Mouse (Mus musculus) heart, postnatal 0 days (tissue): ENCODE data around the gene Dpep3. TPM values are rescaled to one million over a fixed set of nuclear protein-coding genes. Genes with fewer than 3 reads are reported as not detected.
"Not testable (repeated sequence)": the region's sequence is repeated elsewhere in the genome, so short reads cannot be mapped to it uniquely, and the experiment has no call there.

Experiments
- ATAC-seq: fragments of 200-750 bp; cut with Nextera tagmentation; 2 replicates; pipeline ENCODE4 v1.8.0; 2017; ENCODE audit warnings: low read depth, moderate number of reproducible peaks, moderate library complexity; ENCODE audit not compliant: insufficient read depth
- DNase-seq: peaks from one replicate; pipeline ENCODE4 v3.0.0-alpha.2; 2016; ENCODE audit warnings: low spot score
- H3K27ac ChIP-seq: fragments of 300-500 bp; sonication (generic); 2 replicates; pipeline ENCODE4 v1.5.1; 2014; ENCODE audit warnings: low read depth, mild to moderate bottlenecking
- H3K27me3 ChIP-seq: fragments of 300-500 bp; sonication (generic); 2 replicates; pipeline ENCODE4 v1.6.1; 2014; ENCODE audit warnings: low read length, mixed read lengths; ENCODE audit not compliant: control insufficient read depth, insufficient read depth
- H3K36me3 ChIP-seq: fragments of 300-500 bp; sonication (generic); replicated peaks from 2 replicates; pipeline ENCODE4 v1.6.1; 2014; ENCODE audit warnings: low read length, mixed read lengths; ENCODE audit not compliant: control insufficient read depth, insufficient read depth
- H3K4me1 ChIP-seq: fragments of 300-500 bp; sonication (generic); 2 replicates; pipeline ENCODE4 v1.6.1; 2014; ENCODE audit warnings: antibody characterized with exemption; ENCODE audit not compliant: control insufficient read depth, insufficient read depth
- H3K4me2 ChIP-seq: fragments of 300-500 bp; sonication (generic); 2 replicates; pipeline ENCODE4 v1.6.1; 2014; ENCODE audit warnings: low read depth, mild to moderate bottlenecking, low read length, moderate library complexity
- H3K4me3 ChIP-seq: fragments of 300-500 bp; sonication (generic); 2 replicates; pipeline ENCODE4 v1.5.1; 2014; ENCODE audit warnings: low read depth, low read length
- H3K9ac ChIP-seq: fragments of 300-500 bp; sonication (generic); replicated peaks from 2 replicates; pipeline ENCODE4 v1.6.1; 2014; ENCODE audit warnings: low read depth, low read length, mixed read lengths
- H3K9me3 ChIP-seq: fragments of 300-500 bp; sonication (generic); replicated peaks from 2 replicates; pipeline ENCODE4 v1.6.1; 2016; ENCODE audit warnings: low read length; ENCODE audit not compliant: control insufficient read depth
- CTCF ChIP-seq: IDR thresholded peaks from 2 replicates; pipeline ENCODE4 v1.5.1; 2016; ENCODE audit warnings: antibody characterized with exemption, control low read depth, low read depth
- EP300 ChIP-seq: IDR thresholded peaks from 2 replicates; pipeline ENCODE4 v1.6.1; 2016; ENCODE audit warnings: antibody characterized with exemption, low read depth
- WGBS: fragments of 180-500 bp; shearing (Covaris S2); extraction: QIAGEN DNeasy Blood & Tissue Kit; methylation state at CpG from one replicate; pipeline ENCODE4 v1.1.7; 2014; 5-methylcytosine and 5-hydroxymethylcytosine counted together
- polyA plus RNA-seq: library from polyadenylated mRNA; unstranded; fragments of >200 nt; fragmentation: Nextera tagmentation; extraction: Ambion mirVana; gene quantifications from 2 replicates; pipeline ENCODE4 v1.2.1, GENCODE M21; 2015
- total RNA-seq: library from RNA; depleted of rRNA; stranded (reverse); fragments of >200 nt; gene quantifications from 2 replicates; pipeline ENCODE4 v1.2.3, GENCODE M21; 2014; ENCODE audit warnings: low replicate concordance; rRNA removed

Dpep3 gene
- total RNA-seq, result not detected in 2 replicates
- polyA plus RNA-seq, result not detected in 2 replicates

GRCm38 (mm10) chr8:105979325-105979724, at the start of gene Dpep3:
Dpep3 (minus strand) TSS chr8:105979429.
- no peak for TF ChIP-seq CTCF
- TF ChIP-seq EP300, result no peak
- H3K9me3 ChIP-seq, result no peaks in the 10 kb centered on the region
- no peak within 1 kb of the TSS for H3K27ac ChIP-seq
- H3K27me3 ChIP-seq, result no peaks in the 10 kb centered on the region
- 89% methylated on average over 15 of the region's 15 CpGs for WGBS
- no peaks in the 10 kb centered on the region for H3K36me3 ChIP-seq
- H3K4me2 ChIP-seq, result no peak within 1 kb of the TSS
- H3K4me1 ChIP-seq, result no peaks in the 10 kb centered on the region
- H3K9ac ChIP-seq, result no peak within 1 kb of the TSS
- no peak for DNase-seq
- no peak for ATAC-seq
- no peak within 1 kb of the TSS for H3K4me3 ChIP-seq

GRCm38 (mm10) chr8:106022483-106022882, 43.3 kb upstream of the Dpep3 start:
- TF ChIP-seq CTCF (peak; percentile 94), EP300 (no peak)

GRCm38 (mm10) chr8:106018039-106018438, 38.8 kb upstream of the Dpep3 start:
- H3K27me3 ChIP-seq, result no peaks in the 10 kb centered on the region
- TF ChIP-seq EP300, result no peak
- no peak for TF ChIP-seq CTCF
- no peak overlapping the region for H3K4me3 ChIP-seq
- H3K4me1 ChIP-seq, result no peaks in the 10 kb centered on the region
- H3K4me2 ChIP-seq, result no peak overlapping the region
- no peak for ATAC-seq
- H3K9me3 ChIP-seq, result no peaks in the 10 kb centered on the region
- no peak overlapping the region for H3K27ac ChIP-seq
- H3K36me3 ChIP-seq, result peaks cover 25% of the 10 kb centered on the region
- no peak overlapping the region for H3K9ac ChIP-seq
- WGBS, result 64% methylated on average over 3 of the region's 3 CpGs
- no peak for DNase-seq

More at GRCm38 (mm10) chr8:106022483-106022882, 43.3 kb upstream of the Dpep3 start:
- Histone ChIP-seq H3K4me2 (no peak overlapping the region), H3K4me1 (no peaks in the 10 kb centered on the region), H3K36me3 (peaks cover 16% of the 10 kb centered on the region; the same call in 1 of the 2 replicates), H3K9me3 (no peaks in the 10 kb centered on the region), H3K4me3 (no peak overlapping the region), H3K9ac (no peak overlapping the region), H3K27ac (no peak overlapping the region), H3K27me3 (no peaks in the 10 kb centered on the region)
- ATAC-seq (peak; percentile 74), DNase-seq (peak; percentile 67)

GRCm38 (mm10) chr8:106017130-106017529, 37.9 kb upstream of the Dpep3 start:
- H3K9ac ChIP-seq, result no peak overlapping the region
- no peak for ATAC-seq
- WGBS, result 85% methylated on average over 7 of the region's 7 CpGs

GRCm38 (mm10) chr8:106016284-106016683, 37.1 kb upstream of the Dpep3 start:
- Histone ChIP-seq H3K4me3 (no peak overlapping the region), H3K27me3 (no peaks in the 10 kb centered on the region), H3K36me3 (peaks cover 25% of the 10 kb centered on the region), H3K4me2 (no peak overlapping the region), H3K9me3 (no peaks in the 10 kb centered on the region), H3K27ac (no peak overlapping the region), H3K4me1 (0 out of 2 replicates have a peak, but pooled peaks cover 6% of the 10 kb centered on the region), H3K9ac (no peak overlapping the region)
- no peak for TF ChIP-seq EP300
- TF ChIP-seq CTCF, result no peak
- no peak for ATAC-seq
- no peak for DNase-seq
- WGBS, result 72% methylated on average over 6 of the region's 6 CpGs

More at GRCm38 (mm10) chr8:106017130-106017529, 37.9 kb upstream of the Dpep3 start:
- no peak for DNase-seq
- Histone ChIP-seq H3K4me3 (no peak overlapping the region), H3K27ac (no peak overlapping the region), H3K4me1 (0 out of 2 replicates have a peak, but pooled peaks cover under 1% of the 10 kb centered on the region), H3K27me3 (no peaks in the 10 kb centered on the region), H3K4me2 (no peak overlapping the region), H3K36me3 (peaks cover 25% of the 10 kb centered on the region), H3K9me3 (no peaks in the 10 kb centered on the region)
- no peak for TF ChIP-seq CTCF
- no peak for TF ChIP-seq EP300

GRCm38 (mm10) chr8:106012203-106012602, 33.0 kb upstream of the Dpep3 start:
- ATAC-seq, result not testable (repeated sequence)

More at GRCm38 (mm10) chr8:106012203-106012602, 33.0 kb upstream of the Dpep3 start:
- Histone ChIP-seq H3K4me1 (peaks cover 18% of the 10 kb centered on the region), H3K4me2 (peak overlapping the region; percentile 99; the same call in 1 of the 2 replicates), H3K36me3 (peaks cover 16% of the 10 kb centered on the region)
- not testable (repeated sequence) for H3K27me3 ChIP-seq, H3K4me3 ChIP-seq, H3K9me3 ChIP-seq, DNase-seq, H3K27ac ChIP-seq, H3K9ac ChIP-seq
- 76% methylated on average over 8 of the region's 8 CpGs for WGBS
